In the genomic region with DNA sequence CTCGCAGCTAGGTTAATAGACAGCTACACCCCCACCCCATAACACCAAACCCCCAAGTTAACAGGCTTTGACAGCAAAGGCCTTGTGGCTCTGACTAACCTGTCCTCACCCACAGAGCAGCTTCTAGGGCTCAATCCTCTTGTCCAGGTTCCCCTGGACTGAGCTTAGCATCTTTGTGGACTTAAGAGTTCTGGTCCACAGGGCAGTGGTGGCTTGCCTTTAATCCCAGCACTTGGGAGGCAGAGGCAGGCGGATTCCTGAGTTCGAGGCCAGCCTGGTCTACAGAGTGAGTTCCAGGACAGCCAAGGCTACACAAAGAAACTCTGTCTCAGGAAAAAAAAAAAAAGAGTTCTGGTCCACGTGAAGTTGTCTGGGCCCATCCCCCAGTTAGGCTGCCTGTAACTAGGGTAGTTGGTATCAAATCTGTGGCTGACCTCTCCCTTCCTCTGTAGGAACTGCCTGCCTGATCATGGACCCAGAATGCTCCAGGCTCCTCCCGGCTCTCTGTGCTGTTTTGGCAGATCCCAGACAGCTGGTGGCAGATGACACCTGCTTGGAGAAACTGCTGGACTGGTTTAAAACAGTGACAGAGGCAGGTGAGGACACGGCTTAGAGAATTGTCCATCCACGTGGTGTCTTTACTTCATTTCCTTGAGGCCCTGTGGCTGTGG, we compare ENCODE assay signal across 8 mouse cellular contexts. TPM values are rescaled to one million over a fixed set of nuclear protein-coding genes. Genes with fewer than 3 reads are reported as not detected.
DNase-seq lines count a peak whose midpoint lies in the region; ATAC-seq lines count a peak whose summit lies in the region.

No protein-coding gene starts in this region.

- no peaks in the 10 kb centered on the region for H3K9me3 ChIP-seq in embryonic facial prominence, embryonic 11.5 days (replicated peaks; ENCODE audit: control insufficient read depth, low read length)
- H3K9me3 ChIP-seq in hindbrain, embryonic 14.5 days (ENCODE audit: control insufficient read depth, low read length), result no peaks in the 10 kb centered on the region
- no peaks in the 10 kb centered on the region for H3K9me3 ChIP-seq in liver, embryonic 16.5 days (replicated peaks; ENCODE audit: control insufficient read depth, low read length)

- no peak overlapping the region for H3K27ac ChIP-seq in embryonic facial prominence, embryonic 11.5 days (replicated peaks; ENCODE audit: low read depth, low read length)
- H3K27ac ChIP-seq in hindbrain, embryonic 14.5 days, result peak overlapping the region; percentile 89
- H3K27ac ChIP-seq in liver, embryonic 16.5 days (ENCODE audit: low read length), result peak overlapping the region; percentile 85

- peaks cover 3% of the 10 kb centered on the region; the same call in 1 of the 2 replicates for H3K36me3 ChIP-seq in embryonic facial prominence, embryonic 11.5 days (replicated peaks; ENCODE audit: control insufficient read depth, insufficient read depth, low read depth, low read length)
- H3K36me3 ChIP-seq in hindbrain, embryonic 14.5 days (replicated peaks; ENCODE audit: control insufficient read depth, insufficient read depth), result peaks cover 18% of the 10 kb centered on the region
- H3K36me3 ChIP-seq in liver, embryonic 16.5 days (ENCODE audit: control insufficient read depth, insufficient read depth), result 0 out of 2 replicates have a peak, but pooled peaks cover 2% of the 10 kb centered on the region

- peak overlapping the region; percentile 73 for H3K9ac ChIP-seq in embryonic facial prominence, embryonic 11.5 days (replicated peaks; ENCODE audit: low read length)
- H3K9ac ChIP-seq in hindbrain, embryonic 14.5 days, result peak overlapping the region; percentile 89
- peak overlapping the region; percentile 58 for H3K9ac ChIP-seq in liver, embryonic 16.5 days (ENCODE audit: low read depth, low read length)

- H3K4me2 ChIP-seq in embryonic facial prominence, embryonic 11.5 days (ENCODE audit: low read depth, low read length), result peak overlapping the region; percentile 71
- peak overlapping the region; percentile 86 for H3K4me2 ChIP-seq in hindbrain, embryonic 14.5 days (replicated peaks)
- peak overlapping the region; percentile 85 for H3K4me2 ChIP-seq in liver, embryonic 16.5 days (ENCODE audit: low read depth, low read length)

- no peak for ATAC-seq in embryonic facial prominence, embryonic 11.5 days (replicated peaks; ENCODE audit: insufficient number of reproducible peaks, low FRiP score, low TSS enrichment, low read depth)
- ATAC-seq in hindbrain, embryonic 14.5 days (ENCODE audit: low FRiP score), result no peak
- ATAC-seq in liver, embryonic 16.5 days (ENCODE audit: low read depth), result no peak
- ATAC-seq in megakaryocyte progenitor cell, adult 5-6 weeks (replicated peaks; ENCODE audit: poor library complexity), result no peak
- ATAC-seq in erythroid progenitor cell, adult 5-6 weeks (replicated peaks; ENCODE audit: low FRiP score, poor library complexity, severe bottlenecking), result no peak

- H3K27me3 ChIP-seq in embryonic facial prominence, embryonic 11.5 days (ENCODE audit: control insufficient read depth, insufficient read depth, low read length), result no peaks in the 10 kb centered on the region
- no peaks in the 10 kb centered on the region for H3K27me3 ChIP-seq in hindbrain, embryonic 14.5 days (ENCODE audit: control insufficient read depth, insufficient read depth, low read length)
- no peaks in the 10 kb centered on the region for H3K27me3 ChIP-seq in liver, embryonic 16.5 days (ENCODE audit: control insufficient read depth, insufficient read depth, low read depth, low read length)

- peak; percentile 13 to 21 for DNase-seq in lung, adult 18-20 months
- no peak for DNase-seq in lung, postnatal 14 days
- no peak for DNase-seq in embryonic facial prominence, embryonic 11.5 days (ENCODE audit: low spot score)
- DNase-seq in hindbrain, embryonic 14.5 days (ENCODE audit: low spot score), result no peak
- DNase-seq in yolk sac, embryonic 10.5 days (ENCODE audit: low spot score), result peak; percentile 21

- 0 out of 2 replicates have a peak, but pooled peaks cover 3% of the 10 kb centered on the region for H3K4me1 ChIP-seq in embryonic facial prominence, embryonic 11.5 days (ENCODE audit: control insufficient read depth, insufficient read depth, low read length)
- H3K4me1 ChIP-seq in hindbrain, embryonic 14.5 days (replicated peaks; ENCODE audit: control insufficient read depth, insufficient read depth, low read length), result peaks cover 31% of the 10 kb centered on the region
- H3K4me1 ChIP-seq in liver, embryonic 16.5 days (ENCODE audit: control insufficient read depth, low read depth, low read length), result peaks cover 42% of the 10 kb centered on the region

- peak overlapping the region; percentile 60 for H3K4me3 ChIP-seq in embryonic facial prominence, embryonic 11.5 days (ENCODE audit: low read depth, low read length)
- H3K4me3 ChIP-seq in hindbrain, embryonic 14.5 days (replicated peaks; ENCODE audit: low read length), result peak overlapping the region; percentile 76
- peak overlapping the region; percentile 62 for H3K4me3 ChIP-seq in liver, embryonic 16.5 days (ENCODE audit: low read depth, low read length)

- 55% methylated on average over 7 of the region's 7 CpGs for WGBS in embryonic facial prominence, embryonic 11.5 days
- 65% methylated on average over 7 of the region's 7 CpGs for WGBS in hindbrain, embryonic 14.5 days
- WGBS in liver, embryonic 16.5 days (ENCODE audit: insufficient replicate concordance), result 31% methylated on average over 7 of the region's 7 CpGs

RNA-seq across cellular contexts. Expression of a gene that starts 0.8 kb away (rescaled TPM):
- 8.8 and 10.3 TPM in 2 replicates for polyA plus RNA-seq in embryonic facial prominence, embryonic 11.5 days (2014; fragmentation: Nextera tagmentation; extraction: Ambion mirVana)
- polyA plus RNA-seq in hindbrain, embryonic 14.5 days (2014; fragmentation: Nextera tagmentation; extraction: Ambion mirVana), result 19.1 and 19.8 TPM in 2 replicates
- 7.2 and 7.8 TPM in 2 replicates for polyA plus RNA-seq in liver, embryonic 16.5 days (2015; fragmentation: Nextera tagmentation; extraction: Ambion mirVana)
- total RNA-seq in megakaryocyte progenitor cell, adult 5-6 weeks (2015), result 6.2 and 6.4 TPM in 2 replicates
- total RNA-seq in megakaryocyte progenitor cell, adult 5-6 weeks (2017), result 11.1 and 12.2 TPM in 2 replicates
- total RNA-seq in erythroid progenitor cell, adult 5-6 weeks (2015; ENCODE audit: low replicate concordance), result 0.84 and 2.2 TPM in 2 replicates
- 1.9 and 2.0 TPM in 2 replicates for total RNA-seq in erythroid progenitor cell, adult 5-6 weeks (2017; ENCODE audit: low replicate concordance)

RNA-seq across cellular contexts. Expression of a gene that starts 3.5 kb away (rescaled TPM):
- polyA plus RNA-seq in embryonic facial prominence, embryonic 11.5 days (2014; fragmentation: Nextera tagmentation; extraction: Ambion mirVana), result 13.5 and 16.5 TPM in 2 replicates
- 20.3 and 22.5 TPM in 2 replicates for polyA plus RNA-seq in hindbrain, embryonic 14.5 days (2014; fragmentation: Nextera tagmentation; extraction: Ambion mirVana)
- polyA plus RNA-seq in liver, embryonic 16.5 days (2015; fragmentation: Nextera tagmentation; extraction: Ambion mirVana), result 4.1 and 5.2 TPM in 2 replicates
- 9.8 and 12.7 TPM in 2 replicates for total RNA-seq in megakaryocyte progenitor cell, adult 5-6 weeks (2015)
- total RNA-seq in megakaryocyte progenitor cell, adult 5-6 weeks (2017), result 9.2 and 9.8 TPM in 2 replicates
- 1.7 and 2.5 TPM in 2 replicates for total RNA-seq in erythroid progenitor cell, adult 5-6 weeks (2015; ENCODE audit: low replicate concordance)
- 3.3 and 6.2 TPM in 2 replicates for total RNA-seq in erythroid progenitor cell, adult 5-6 weeks (2017; ENCODE audit: low replicate concordance)

RNA-seq across cellular contexts. Expression of a gene that starts 18.3 kb away (rescaled TPM):
- 0.61 and 0.76 TPM in 2 replicates for polyA plus RNA-seq in embryonic facial prominence, embryonic 11.5 days (2014; fragmentation: Nextera tagmentation; extraction: Ambion mirVana)
- polyA plus RNA-seq in hindbrain, embryonic 14.5 days (2014; fragmentation: Nextera tagmentation; extraction: Ambion mirVana), result 3.7 and 3.9 TPM in 2 replicates
- polyA plus RNA-seq in liver, embryonic 16.5 days (2015; fragmentation: Nextera tagmentation; extraction: Ambion mirVana), result 1.8 TPM in 2 replicates
- total RNA-seq in megakaryocyte progenitor cell, adult 5-6 weeks (2015), result 0.20 and 0.30 TPM in 2 replicates
- total RNA-seq in megakaryocyte progenitor cell, adult 5-6 weeks (2017), result 0.41 and 1.9 TPM in 2 replicates
- total RNA-seq in erythroid progenitor cell, adult 5-6 weeks (2015; ENCODE audit: low replicate concordance), result 2.2 TPM in 1 of 2 replicates, not detected in the other
- 0.13 and 1.2 TPM in 2 replicates for total RNA-seq in erythroid progenitor cell, adult 5-6 weeks (2017; ENCODE audit: low replicate concordance)

RNA-seq across cellular contexts. Expression of a gene that starts 56.8 kb away (rescaled TPM):
- 42.5 and 42.8 TPM in 2 replicates for polyA plus RNA-seq in embryonic facial prominence, embryonic 11.5 days (2014; fragmentation: Nextera tagmentation; extraction: Ambion mirVana)
- polyA plus RNA-seq in hindbrain, embryonic 14.5 days (2014; fragmentation: Nextera tagmentation; extraction: Ambion mirVana), result 95.0 and 98.9 TPM in 2 replicates
- polyA plus RNA-seq in liver, embryonic 16.5 days (2015; fragmentation: Nextera tagmentation; extraction: Ambion mirVana), result 4.5 and 5.6 TPM in 2 replicates
- total RNA-seq in megakaryocyte progenitor cell, adult 5-6 weeks (2015), result 31.4 and 35.8 TPM in 2 replicates
- total RNA-seq in megakaryocyte progenitor cell, adult 5-6 weeks (2017), result 8.1 and 10.2 TPM in 2 replicates
- 21.8 and 26.7 TPM in 2 replicates for total RNA-seq in erythroid progenitor cell, adult 5-6 weeks (2015; ENCODE audit: low replicate concordance)
- total RNA-seq in erythroid progenitor cell, adult 5-6 weeks (2017; ENCODE audit: low replicate concordance), result 21.2 and 23.2 TPM in 2 replicates

Comparison
In these comparisons a context has a peak if more than half of its experiments do, and no peak if none do; other contexts are left out.
1. DNase-seq: peak in lung, adult 18-20 months (2 of 2) and yolk sac, embryonic 10.5 days (single experiment); none in lung, postnatal 14 days (single experiment), embryonic facial prominence, embryonic 11.5 days (single experiment) and hindbrain, embryonic 14.5 days (single experiment).
2. Peak in every context shown above with its lines, with median percentiles within 50 percentile points of each other: H3K4me2 ChIP-seq, H3K4me3 ChIP-seq and H3K9ac ChIP-seq.